Mouse (Mus musculus) bone marrow, adult 2 months (tissue): Measurements from ENCODE around the gene Kncn.

Experiments
- CTCF ChIP-seq: fragments of 200-500 bp; IDR thresholded peaks from 2 replicates; pipeline ENCODE4 v1.5.1; 2011; ENCODE audit warnings: low read length, control low read depth; ENCODE audit not compliant: control insufficient read depth, insufficient read depth
- POLR2A ChIP-seq: fragments of 200-500 bp; IDR thresholded peaks from 2 replicates; pipeline ENCODE4 v1.6.1; 2011; ENCODE audit warnings: low read depth, mild to moderate bottlenecking, control low read depth, low read length, borderline replicate concordance; ENCODE audit not compliant: control insufficient read depth

DNA sequence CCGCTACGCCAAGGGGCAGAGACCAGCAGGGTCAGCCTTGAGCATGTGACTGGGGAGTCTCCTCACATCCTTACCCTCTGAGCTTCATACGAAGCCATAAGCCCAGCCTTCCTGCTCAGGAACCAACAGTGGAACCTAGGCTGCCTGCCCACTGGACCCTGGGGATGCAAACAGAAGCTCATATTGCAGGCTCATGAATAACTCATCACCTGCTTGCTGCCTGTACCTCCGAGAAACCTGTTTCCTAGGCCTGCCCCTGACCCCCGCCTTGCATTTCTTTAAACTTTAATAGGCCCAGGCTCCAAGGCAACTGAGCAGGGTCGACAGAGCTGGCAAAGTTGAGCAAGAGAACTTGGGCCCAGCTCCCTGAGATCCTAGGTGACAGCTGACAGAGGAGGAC, at the start of gene Kncn:
- TF ChIP-seq CTCF, result no peak
- no peak for TF ChIP-seq POLR2A
